Mouse (Mus musculus): Measurements from ENCODE around the gene Popdc2. TPM values are rescaled to one million over a fixed set of nuclear protein-coding genes. Genes with fewer than 3 reads are reported as not detected.

Gene Popdc2
- polyA plus RNA-seq, 1 experiment from 2014 or later = 3.5 TPM

DNA sequence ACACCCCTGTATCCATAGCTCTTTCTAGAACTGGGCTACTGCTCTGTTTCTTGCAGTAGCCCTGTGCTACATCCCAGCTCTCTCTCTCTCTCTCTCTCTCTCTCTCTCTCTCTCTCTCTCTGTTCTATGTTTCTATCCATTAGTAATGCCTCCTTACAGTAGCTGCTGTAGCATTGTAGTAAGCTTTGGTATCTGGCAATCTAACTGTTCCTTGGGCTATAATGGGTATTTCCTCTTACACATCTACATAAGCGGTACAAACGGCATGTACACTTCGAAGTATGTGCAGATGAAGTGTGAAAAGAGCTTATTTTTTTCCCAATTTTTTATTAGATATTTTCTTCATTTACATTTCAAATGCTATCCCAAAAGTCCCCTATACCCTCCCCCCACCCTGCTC lies 17.9 kb downstream of the Popdc2 start:
- H3K36me3 ChIP-seq = no peaks in the 10 kb centered on the region
- no peaks in the 10 kb centered on the region for H3K27me3 ChIP-seq
- H3K9me3 ChIP-seq = no peaks in the 10 kb centered on the region
- WGBS = 92% methylated on average over 3 of the region's 3 CpGs
- H3K4me1 ChIP-seq = peaks cover 15% of the 10 kb centered on the region
- ATAC-seq (ENCODE audit: low FRiP score, low read depth) = no peak
- H3K27ac ChIP-seq = no peak overlapping the region; the same call in 1 of the 2 replicates
- no peak overlapping the region for H3K4me3 ChIP-seq
- H3K9ac ChIP-seq = no peak overlapping the region
- H3K4me2 ChIP-seq (replicated peaks) = no peak overlapping the region

DNA sequence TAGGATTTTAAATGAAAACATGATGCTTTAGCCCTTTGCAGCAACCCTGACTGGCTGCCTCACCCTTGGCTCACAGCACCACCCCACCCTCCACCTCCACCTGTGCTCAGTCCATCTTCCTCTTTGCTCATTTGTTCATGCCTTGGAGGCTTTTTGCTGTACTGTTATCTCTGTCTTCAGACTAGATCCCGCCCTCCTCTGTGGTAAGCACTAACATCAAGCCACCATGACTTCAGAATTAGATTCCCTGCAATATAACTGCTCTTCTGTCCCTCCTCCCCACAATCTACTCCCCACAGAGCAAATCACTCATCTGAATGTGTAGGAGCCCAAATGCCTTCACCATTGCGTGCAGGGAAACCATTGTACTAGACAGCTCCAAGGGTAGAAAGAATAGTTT lies 21.7 kb downstream of the Popdc2 start:
- no peak overlapping the region for H3K4me3 ChIP-seq
- H3K4me1 ChIP-seq = peaks cover 4% of the 10 kb centered on the region; the same call in 1 of the 2 replicates
- WGBS = 82% methylated on average over 2 of the region's 2 CpGs
- H3K27me3 ChIP-seq = no peaks in the 10 kb centered on the region
- ATAC-seq (ENCODE audit: low FRiP score, low read depth) = no peak
- no peak overlapping the region for H3K4me2 ChIP-seq (replicated peaks)
- no peaks in the 10 kb centered on the region for H3K9me3 ChIP-seq
- no peak overlapping the region for H3K27ac ChIP-seq
- H3K36me3 ChIP-seq = no peaks in the 10 kb centered on the region
- no peak overlapping the region for H3K9ac ChIP-seq

DNA sequence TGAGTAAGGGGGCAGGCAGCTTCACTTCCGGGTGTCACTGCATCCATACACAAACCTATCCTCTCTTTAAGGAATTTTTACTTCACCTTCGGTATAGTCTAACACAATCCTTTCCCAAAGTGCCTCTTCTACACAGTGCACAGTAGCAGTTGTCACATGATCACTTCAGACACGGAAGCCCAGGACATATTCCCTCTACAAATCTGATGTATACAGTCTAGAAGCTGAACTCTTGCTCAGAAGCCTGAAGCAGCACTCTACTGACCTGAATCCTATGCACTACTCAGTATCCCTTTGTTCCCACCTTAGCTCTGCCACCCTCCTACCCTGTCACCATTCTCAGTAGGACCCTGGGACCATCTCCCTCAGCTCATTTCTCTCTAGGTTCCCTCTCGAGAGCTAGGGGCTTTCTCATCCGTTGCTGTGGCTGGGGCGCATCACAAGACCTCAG lies 23.2 kb downstream of the Popdc2 start:
- WGBS = 86% methylated on average over 6 of the region's 6 CpGs
- no peak overlapping the region for H3K4me3 ChIP-seq
- no peak overlapping the region for H3K27ac ChIP-seq
- no peak overlapping the region for H3K4me2 ChIP-seq (replicated peaks)
- no peak for ATAC-seq (ENCODE audit: low FRiP score, low read depth)
- no peaks in the 10 kb centered on the region for H3K27me3 ChIP-seq
- H3K4me1 ChIP-seq = no peaks in the 10 kb centered on the region
- no peaks in the 10 kb centered on the region for H3K36me3 ChIP-seq
- no peaks in the 10 kb centered on the region for H3K9me3 ChIP-seq
- H3K9ac ChIP-seq = no peak overlapping the region

DNA sequence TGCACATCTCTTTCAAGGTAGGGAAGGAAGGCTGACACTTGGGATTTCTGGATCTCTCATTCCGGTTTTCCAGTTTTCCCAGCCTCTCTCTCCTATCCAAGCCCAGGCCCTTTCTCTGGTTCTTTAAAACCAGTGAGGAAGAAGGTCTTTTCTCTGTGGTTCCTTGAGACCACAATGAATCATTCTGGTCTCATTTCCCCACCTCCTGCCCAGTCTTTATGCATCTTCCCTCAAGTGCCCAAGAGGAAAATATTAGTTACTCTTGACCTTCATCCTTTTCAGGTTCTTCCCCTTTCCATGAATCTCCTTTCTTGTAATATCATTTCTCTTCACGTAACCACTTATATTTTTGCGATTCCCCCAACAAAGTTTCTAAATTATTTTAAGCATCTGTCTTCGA lies 23.7 kb downstream of the Popdc2 start:
- Histone ChIP-seq H3K9ac (no peak overlapping the region), H3K27ac (no peak overlapping the region), H3K9me3 (no peaks in the 10 kb centered on the region), H3K4me2 (replicated peaks) (no peak overlapping the region), H3K27me3 (no peaks in the 10 kb centered on the region), H3K36me3 (no peaks in the 10 kb centered on the region), H3K4me3 (no peak overlapping the region), H3K4me1 (no peaks in the 10 kb centered on the region)
- 92% methylated on average over 4 of the region's 4 CpGs for WGBS
- no peak for ATAC-seq (ENCODE audit: low FRiP score, low read depth)

DNA sequence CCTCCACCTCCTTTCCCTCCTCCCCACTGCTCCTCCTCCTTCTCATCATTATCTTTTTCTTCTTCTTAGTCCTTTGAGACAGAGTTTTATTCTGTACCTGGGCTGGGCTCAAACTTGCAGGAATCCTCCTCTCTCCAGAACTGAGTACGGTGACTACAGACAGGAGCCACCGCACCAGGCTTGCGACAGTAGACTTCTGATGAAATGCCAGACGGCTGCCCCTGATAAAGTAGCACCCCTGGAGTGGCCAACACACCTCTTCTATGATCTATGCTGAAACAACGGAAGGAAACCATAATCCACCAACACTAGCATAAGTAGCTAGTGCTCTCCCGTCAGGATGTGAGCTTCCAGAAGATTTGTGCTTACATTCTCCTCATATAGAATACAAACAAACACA lies 25.4 kb downstream of the Popdc2 start:
- H3K4me1 ChIP-seq = no peaks in the 10 kb centered on the region
- H3K36me3 ChIP-seq = no peaks in the 10 kb centered on the region
- H3K9ac ChIP-seq = no peak overlapping the region
- no peak overlapping the region for H3K27ac ChIP-seq
- no peak overlapping the region for H3K4me2 ChIP-seq (replicated peaks)
- WGBS = 83% methylated on average over 6 of the region's 6 CpGs
- H3K4me3 ChIP-seq = no peak overlapping the region
- no peak for ATAC-seq (ENCODE audit: low FRiP score, low read depth)
- H3K27me3 ChIP-seq = no peaks in the 10 kb centered on the region
- H3K9me3 ChIP-seq = no peaks in the 10 kb centered on the region

DNA sequence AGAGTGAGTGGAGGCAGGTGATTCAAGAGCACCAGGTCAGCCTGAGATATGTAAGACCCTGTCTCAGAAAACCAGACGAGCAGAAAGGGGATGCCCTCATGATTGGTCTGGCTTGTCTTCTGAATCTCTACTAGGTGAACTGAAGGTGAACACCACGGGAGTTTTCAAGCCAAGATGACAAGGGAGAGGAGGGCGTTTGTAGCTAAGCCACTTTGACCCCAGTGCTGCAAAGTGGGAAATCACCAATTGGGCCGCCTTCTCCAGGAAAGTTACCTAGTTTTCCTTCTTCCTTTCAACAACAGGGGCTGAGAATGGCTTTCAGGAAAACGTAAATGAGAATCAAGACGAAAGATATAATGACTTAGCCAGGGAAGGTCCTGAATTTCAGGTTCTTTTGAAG lies 26.7 kb downstream of the Popdc2 start:
- H3K9ac ChIP-seq = no peak overlapping the region
- 67% methylated on average over 6 of the region's 6 CpGs for WGBS

DNA sequence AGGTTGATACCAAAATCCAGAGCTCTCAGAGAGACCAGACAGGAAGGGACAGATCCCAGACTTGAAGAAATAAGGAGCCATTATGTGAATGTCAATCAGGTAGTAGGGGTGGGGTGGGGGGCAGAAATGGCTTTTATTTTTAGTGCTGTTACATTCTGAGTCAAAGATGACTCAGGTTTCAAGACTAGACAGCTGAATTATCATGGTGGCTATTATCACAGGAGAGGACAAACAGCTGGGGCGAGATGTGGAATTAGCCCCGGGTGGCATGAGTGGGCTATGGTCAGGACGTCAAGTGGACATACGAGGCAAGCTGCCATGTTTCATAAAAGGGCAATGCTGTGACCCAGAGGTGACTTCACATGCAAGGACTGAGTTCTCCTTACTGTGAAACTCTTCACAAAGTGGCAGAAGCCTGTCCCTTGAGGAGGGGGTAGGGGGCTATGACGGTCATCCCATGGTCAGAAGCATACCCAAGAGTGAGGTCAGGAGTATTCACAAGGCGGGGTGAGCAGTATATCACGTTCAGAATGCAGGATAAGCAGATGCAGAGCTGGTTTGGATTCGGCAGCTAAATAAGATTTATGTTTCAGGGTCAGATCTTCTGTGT lies 27.4 kb downstream of the Popdc2 start:
- H3K9me3 ChIP-seq = no peaks in the 10 kb centered on the region
- no peak overlapping the region for H3K27ac ChIP-seq
- H3K4me1 ChIP-seq = no peaks in the 10 kb centered on the region
- no peaks in the 10 kb centered on the region for H3K27me3 ChIP-seq
- H3K9ac ChIP-seq = no peak overlapping the region
- no peak overlapping the region for H3K4me3 ChIP-seq
- no peak overlapping the region for H3K4me2 ChIP-seq (replicated peaks)
- ATAC-seq (ENCODE audit: low FRiP score, low read depth) = no peak
- 81% methylated on average over 8 of the region's 8 CpGs for WGBS
- no peaks in the 10 kb centered on the region for H3K36me3 ChIP-seq

More for the DNA sequence above, 26.7 kb downstream of the Popdc2 start:
- H3K27ac ChIP-seq = no peak overlapping the region
- no peak overlapping the region for H3K4me2 ChIP-seq (replicated peaks)
- no peaks in the 10 kb centered on the region for H3K9me3 ChIP-seq
- no peak for ATAC-seq (ENCODE audit: low FRiP score, low read depth)
- no peak overlapping the region for H3K4me3 ChIP-seq
- H3K27me3 ChIP-seq = no peaks in the 10 kb centered on the region
- H3K4me1 ChIP-seq = no peaks in the 10 kb centered on the region
- no peaks in the 10 kb centered on the region for H3K36me3 ChIP-seq

DNA sequence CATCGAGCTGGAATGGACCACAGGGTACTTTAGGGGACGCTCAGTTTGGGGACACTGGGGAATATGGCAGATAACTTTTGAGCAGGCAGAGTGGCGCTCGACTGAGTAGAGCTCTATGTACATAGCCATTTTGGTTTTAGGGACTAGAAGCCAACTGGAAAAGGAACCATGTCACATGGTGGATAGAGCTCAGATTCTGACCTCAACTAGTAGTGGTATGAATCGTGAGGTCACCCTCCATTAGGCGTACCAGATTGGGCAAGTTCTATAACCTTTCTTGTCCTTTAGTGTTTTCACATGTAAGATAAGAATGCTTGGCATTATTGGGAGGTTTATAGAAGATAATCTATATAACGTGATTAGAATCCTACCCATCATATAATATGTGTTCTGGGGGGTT lies 28.3 kb downstream of the Popdc2 start:
- no peak overlapping the region for H3K4me3 ChIP-seq
- WGBS = 90% methylated on average over 7 of the region's 7 CpGs
- H3K9ac ChIP-seq = no peak overlapping the region
- no peak overlapping the region for H3K4me2 ChIP-seq (replicated peaks)
- no peak overlapping the region for H3K27ac ChIP-seq
- no peaks in the 10 kb centered on the region for H3K9me3 ChIP-seq
- H3K4me1 ChIP-seq = peaks cover 8% of the 10 kb centered on the region; the same call in 1 of the 2 replicates
- no peaks in the 10 kb centered on the region for H3K36me3 ChIP-seq
- H3K27me3 ChIP-seq = no peaks in the 10 kb centered on the region
- no peak for ATAC-seq (ENCODE audit: low FRiP score, low read depth)

DNA sequence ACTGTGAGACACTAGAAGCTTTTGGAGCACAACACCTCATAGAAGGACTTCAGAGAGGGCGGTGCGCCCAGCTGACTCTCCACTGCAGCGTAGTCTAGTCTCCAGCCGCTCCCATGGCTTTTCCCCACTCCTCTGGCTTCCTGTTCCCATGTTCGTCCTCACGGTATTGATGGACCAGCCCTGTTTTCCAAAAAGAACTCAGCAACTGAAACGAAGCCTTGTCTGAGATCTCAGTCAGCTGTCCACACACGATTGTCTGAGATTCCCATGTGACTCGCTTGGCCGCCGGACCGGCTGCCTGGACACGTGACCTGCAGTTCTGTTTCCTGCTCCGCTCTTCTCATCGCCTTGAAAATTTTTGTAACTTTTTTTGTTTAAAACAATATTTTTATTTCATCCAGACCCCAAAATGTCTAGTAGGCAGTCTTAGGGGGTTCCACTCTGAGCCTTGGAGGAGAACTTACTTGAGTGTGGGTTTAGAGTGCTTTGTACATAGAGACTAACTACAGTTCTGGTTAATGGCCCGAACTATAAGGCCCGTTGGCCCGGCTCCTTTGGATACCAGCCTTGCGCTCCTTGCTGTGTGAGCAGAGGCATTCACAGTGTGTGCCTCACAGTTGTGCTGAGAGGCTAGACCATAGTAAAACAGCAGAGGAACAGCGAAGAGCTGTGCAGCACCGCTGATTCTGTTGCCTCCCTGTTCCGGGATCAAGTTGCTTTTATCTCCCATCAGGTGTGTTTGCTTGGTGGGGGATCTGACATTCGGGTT lies 30.3 kb downstream of the Popdc2 start:
- Histone ChIP-seq H3K9me3 (no peaks in the 10 kb centered on the region), H3K36me3 (no peaks in the 10 kb centered on the region), H3K27ac (no peak overlapping the region), H3K4me1 (peaks cover 22% of the 10 kb centered on the region), H3K4me3 (no peak overlapping the region), H3K9ac (no peak overlapping the region), H3K4me2 (replicated peaks) (no peak overlapping the region; the same call in 1 of the 2 replicates), H3K27me3 (no peaks in the 10 kb centered on the region)
- no peak for ATAC-seq (ENCODE audit: low FRiP score, low read depth)
- 77% methylated on average over 23 of the region's 23 CpGs for WGBS

DNA sequence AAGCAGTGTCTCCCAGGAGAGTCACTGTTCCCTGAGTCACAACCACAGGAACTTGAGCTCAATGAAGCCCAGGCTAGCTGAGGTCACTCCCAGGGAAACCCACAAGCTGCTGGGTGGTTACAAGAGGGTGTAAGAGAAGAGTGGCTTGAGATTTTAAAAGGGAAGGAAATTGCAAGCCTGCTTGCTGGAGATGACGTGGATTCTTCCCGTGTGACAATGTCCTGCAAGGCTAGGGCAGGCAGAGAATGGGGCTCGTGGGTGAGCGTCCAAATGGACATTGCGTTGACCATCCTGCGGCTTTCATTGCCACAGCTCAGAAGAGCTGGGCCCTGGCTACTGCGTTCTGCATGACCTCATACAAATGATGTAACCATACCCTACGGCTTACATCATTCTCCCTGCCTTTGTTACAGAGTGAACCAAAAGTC lies 32.2 kb downstream of the Popdc2 start:
- Histone ChIP-seq H3K27me3 (no peaks in the 10 kb centered on the region), H3K4me1 (peaks cover 23% of the 10 kb centered on the region), H3K4me3 (no peak overlapping the region), H3K27ac (no peak overlapping the region), H3K36me3 (no peaks in the 10 kb centered on the region), H3K9me3 (no peaks in the 10 kb centered on the region), H3K4me2 (replicated peaks) (no peak overlapping the region), H3K9ac (no peak overlapping the region)
- WGBS = 90% methylated on average over 8 of the region's 8 CpGs
- ATAC-seq (ENCODE audit: low FRiP score, low read depth) = no peak

DNA sequence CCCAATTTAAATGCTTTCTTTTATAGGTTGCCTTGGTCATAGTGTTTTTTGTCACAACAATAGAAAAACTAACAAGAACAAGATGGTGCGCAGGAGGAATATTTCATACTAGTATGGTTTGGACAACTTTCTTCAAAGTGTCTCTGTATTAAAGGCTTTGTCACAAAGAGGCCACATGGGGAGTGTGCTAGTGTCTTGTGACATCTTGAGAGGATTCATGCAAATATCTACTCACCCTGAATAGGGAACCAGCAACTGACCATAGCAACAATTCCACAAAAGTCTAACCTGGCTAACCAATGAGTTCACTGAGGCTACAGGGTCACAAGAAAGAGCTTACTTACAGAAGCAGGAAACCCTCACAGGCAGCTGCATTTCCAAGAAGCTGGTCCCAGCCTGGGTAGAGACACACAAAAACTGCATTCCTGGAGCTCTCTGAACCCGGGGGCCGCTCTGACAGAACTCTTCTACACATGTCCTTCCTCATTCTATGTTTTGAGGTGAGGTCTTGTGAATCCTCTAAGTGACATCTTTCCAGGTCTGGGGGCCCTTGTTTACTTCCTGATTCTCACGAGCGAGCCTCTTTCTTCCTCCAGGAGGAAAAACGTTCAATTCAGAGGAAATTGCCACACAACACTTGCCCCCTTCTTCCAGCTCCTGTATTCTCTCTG lies 33.2 kb downstream of the Popdc2 start:
- 64% methylated on average over 6 of the region's 6 CpGs for WGBS
- no peak overlapping the region for H3K4me3 ChIP-seq
- no peak overlapping the region for H3K9ac ChIP-seq
- H3K27ac ChIP-seq = no peak overlapping the region
- H3K4me2 ChIP-seq (replicated peaks) = no peak overlapping the region
- H3K4me1 ChIP-seq = peaks cover 32% of the 10 kb centered on the region
- no peaks in the 10 kb centered on the region for H3K27me3 ChIP-seq
- no peaks in the 10 kb centered on the region for H3K9me3 ChIP-seq
- no peaks in the 10 kb centered on the region for H3K36me3 ChIP-seq
- no peak for ATAC-seq (ENCODE audit: low FRiP score, low read depth)

DNA sequence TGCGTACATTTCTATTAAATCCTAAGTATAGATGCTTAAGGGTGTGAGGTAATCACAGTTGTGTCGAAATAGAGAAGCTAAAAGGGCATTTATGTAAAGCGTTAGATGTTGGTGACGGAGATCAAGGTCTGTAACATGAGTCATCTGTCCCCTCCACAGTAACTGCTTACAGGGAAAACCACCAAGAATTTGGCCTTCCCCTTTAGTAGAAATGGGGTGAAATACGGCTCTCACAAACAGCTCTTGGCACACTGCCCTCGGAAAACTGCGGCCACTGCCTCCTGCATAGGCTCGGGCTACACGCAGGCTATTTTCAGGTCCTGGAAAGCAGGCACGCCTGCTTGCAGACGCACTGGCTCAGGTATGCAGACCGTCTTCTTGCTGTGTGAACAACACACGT lies 34.1 kb downstream of the Popdc2 start:
- Histone ChIP-seq H3K9me3 (no peaks in the 10 kb centered on the region), H3K27me3 (no peaks in the 10 kb centered on the region), H3K4me1 (peaks cover 34% of the 10 kb centered on the region), H3K36me3 (no peaks in the 10 kb centered on the region), H3K4me3 (no peak overlapping the region), H3K9ac (no peak overlapping the region; the same call in 1 of the 2 replicates), H3K27ac (peak overlapping the region; percentile 44; the same call in 1 of the 2 replicates), H3K4me2 (replicated peaks) (peak overlapping the region; percentile 47)
- WGBS = 24% methylated on average over 13 of the region's 13 CpGs
- ATAC-seq (ENCODE audit: low FRiP score, low read depth) = peak; percentile 64
